Mouse (Mus musculus) layer of hippocampus, adult 2 months (tissue): Measurements from ENCODE around the gene Wdr78. TPM values are rescaled to one million over a fixed set of nuclear protein-coding genes. Genes with fewer than 3 reads are reported as not detected.

Source experiments
- DNase-seq, 2 experiments: peaks; one replicate each; pipeline ENCODE4 v3.0.0; 2022; ENCODE audit warnings: low spot score in 2 of 2
- H3K27ac ChIP-seq: fragments of 200-600 bp; 2 replicates; pipeline ENCODE4 v1.8.1; 2022
- H3K4me3 ChIP-seq: fragments of 200-600 bp; 2 replicates; pipeline ENCODE4 v1.8.1; 2022; ENCODE audit warnings: mild to moderate bottlenecking
- CTCF ChIP-seq: fragments of 200-600 bp; conservative IDR thresholded peaks from 2 replicates; pipeline ENCODE4 v1.8.1; 2022; ENCODE audit warnings: antibody characterized with exemption, mild to moderate bottlenecking, moderate library complexity
- total RNA-seq, 2 experiments: library from RNA; stranded (reverse); gene quantifications; 2 replicates each; pipeline ENCODE4 v1.2.3; 2021

Gene Wdr78
- total RNA-seq, 2 experiments from 2014 or later, result 13.9 to 15.8 TPM

- DNase-seq, result no peak
- H3K4me3 ChIP-seq, result peak overlapping the region; percentile 67
- H3K27ac ChIP-seq, result peak overlapping the region; percentile 84
- TF ChIP-seq CTCF, result no peak
Observed at GRCm38 (mm10) chr4:103118888-103119228, 4.5 kb upstream of the Wdr78 start.

- TF ChIP-seq CTCF, result no peak
- no peak for DNase-seq
- Histone ChIP-seq H3K27ac (peak overlapping the region; percentile 99), H3K4me3 (peak overlapping the region; percentile 77)
Observed at GRCm38 (mm10) chr4:103113402-103113801, 953 bp downstream of the Wdr78 start.

GRCm38 (mm10) chr4:103112651-103113050 is 1.7 kb downstream of the Wdr78 start:
- no peak for TF ChIP-seq CTCF
- peak overlapping the region; percentile 77; the same call in 1 of the 2 replicates for H3K4me3 ChIP-seq
- no peak for DNase-seq
- 0 out of 2 replicates have a peak overlapping the region, but pooled peaks have one; percentile 99 for H3K27ac ChIP-seq

- TF ChIP-seq CTCF, result no peak
- Histone ChIP-seq H3K27ac (no peak overlapping the region), H3K4me3 (no peak overlapping the region)
- DNase-seq, result no peak
Observed at GRCm38 (mm10) chr4:103098532-103098931, 15.8 kb downstream of the Wdr78 start.

- TF ChIP-seq CTCF, result no peak
Observed at GRCm38 (mm10) chr4:103095921-103096320, 18.4 kb downstream of the Wdr78 start.

GRCm38 (mm10) chr4:103085237-103085636 is 29.1 kb downstream of the Wdr78 start:
- peak; percentile 51 for TF ChIP-seq CTCF
- no peak for DNase-seq
- Histone ChIP-seq H3K4me3 (no peak overlapping the region), H3K27ac (no peak overlapping the region)

More at GRCm38 (mm10) chr4:103095921-103096320, 18.4 kb downstream of the Wdr78 start:
- Histone ChIP-seq H3K27ac (no peak overlapping the region), H3K4me3 (no peak overlapping the region)
- DNase-seq, result no peak

GRCm38 (mm10) chr4:103070631-103071030 is 43.7 kb downstream of the Wdr78 start:
- TF ChIP-seq CTCF, result no peak
- DNase-seq, result no peak
- Histone ChIP-seq H3K4me3 (no peak overlapping the region), H3K27ac (no peak overlapping the region)

- DNase-seq, result no peak
- no peak overlapping the region for H3K4me3 ChIP-seq
- no peak overlapping the region for H3K27ac ChIP-seq
- no peak for TF ChIP-seq CTCF
Observed at GRCm38 (mm10) chr4:103067906-103068655, 46.3 kb downstream of the Wdr78 start.

GRCm38 (mm10) chr4:103064976-103065375 is 49.4 kb downstream of the Wdr78 start:
- no peak overlapping the region for H3K4me3 ChIP-seq
- H3K27ac ChIP-seq, result no peak overlapping the region
- no peak for DNase-seq
- TF ChIP-seq CTCF, result no peak

- DNase-seq, result no peak
- Histone ChIP-seq H3K4me3 (no peak overlapping the region), H3K27ac (no peak overlapping the region)
- TF ChIP-seq CTCF, result no peak
Observed at GRCm38 (mm10) chr4:103064421-103064820, 49.9 kb downstream of the Wdr78 start.

- TF ChIP-seq CTCF, result no peak
- DNase-seq, result no peak
- no peak overlapping the region for H3K27ac ChIP-seq
- H3K4me3 ChIP-seq, result no peak overlapping the region
Observed at GRCm38 (mm10) chr4:103056909-103057308, 57.4 kb downstream of the Wdr78 start.

GRCm38 (mm10) chr4:103048046-103048445 is 66.3 kb downstream of the Wdr78 start:
- no peak for DNase-seq
- Histone ChIP-seq H3K4me3 (no peak overlapping the region), H3K27ac (no peak overlapping the region)
- TF ChIP-seq CTCF, result 0 out of 2 replicates have a peak, but pooled peaks have one; percentile 7

GRCm38 (mm10) chr4:103042997-103043396 is 71.4 kb downstream of the Wdr78 start:
- H3K27ac ChIP-seq, result no peak overlapping the region
- DNase-seq, result no peak
- peak; percentile 45 for TF ChIP-seq CTCF
- H3K4me3 ChIP-seq, result no peak overlapping the region

GRCm38 (mm10) chr4:103039838-103040191 is 74.5 kb downstream of the Wdr78 start:
- no peak overlapping the region for H3K27ac ChIP-seq
- DNase-seq, result no peak
- TF ChIP-seq CTCF, result no peak
- no peak overlapping the region for H3K4me3 ChIP-seq
